Mouse (Mus musculus) olfactory bulb, adult 2 months (tissue): ENCODE results near the gene Syt3.

Source experiments
- CTCF ChIP-seq: fragments of 200-500 bp; IDR thresholded peaks from 2 replicates; pipeline ENCODE4 v1.5.1; 2012; ENCODE audit warnings: low read depth, mild to moderate bottlenecking, low read length, moderate library complexity; ENCODE audit not compliant: insufficient read depth
- POLR2A ChIP-seq: fragments of 200-500 bp; IDR thresholded peaks from 2 replicates; pipeline ENCODE4 v1.6.1; 2012; ENCODE audit warnings: mild to moderate bottlenecking, low read depth, low read length, moderate library complexity; ENCODE audit not compliant: insufficient read depth

GRCm38 (mm10) chr7:44353601-44354340 is 30.1 kb upstream of the Syt3 start:
- TF ChIP-seq POLR2A (no peak), CTCF (no peak)
